Mouse (Mus musculus) CH12.LX (cell line): ENCODE measurements around the gene Ube2h.

Experiments used
- CTCF ChIP-seq, 2 experiments: IDR thresholded peaks in 1 of 2; conservative IDR thresholded peaks in 1 of 2; 2 replicates each; pipeline ENCODE4 v1.5.1; 2011 to 2012; ENCODE audit warnings: low read depth in 2 of 2, low read length in 2 of 2, improper control_type of control experiment in 1 of 2, inconsistent platforms in 1 of 2, mild to moderate bottlenecking in 1 of 2, moderate library complexity in 1 of 2
- EP300 ChIP-seq: IDR thresholded peaks from 2 replicates; pipeline ENCODE4 v1.6.1; 2011; ENCODE audit warnings: low read length, improper control_type of control experiment
- MAX ChIP-seq: IDR thresholded peaks from 2 replicates; pipeline ENCODE4 v1.6.1; 2011; ENCODE audit warnings: low read length, improper control_type of control experiment
- NRF1 ChIP-seq: IDR thresholded peaks from 2 replicates; pipeline ENCODE4 v1.6.1; 2014; ENCODE audit warnings: low read depth, mild to moderate bottlenecking, inconsistent platforms, low read length, improper control_type of control experiment, moderate library complexity
- POLR2AphosphoS2 ChIP-seq: IDR thresholded peaks from 2 replicates; pipeline ENCODE4 v1.6.1; 2011; ENCODE audit warnings: low read depth, low read length, improper control_type of control experiment

DNA sequence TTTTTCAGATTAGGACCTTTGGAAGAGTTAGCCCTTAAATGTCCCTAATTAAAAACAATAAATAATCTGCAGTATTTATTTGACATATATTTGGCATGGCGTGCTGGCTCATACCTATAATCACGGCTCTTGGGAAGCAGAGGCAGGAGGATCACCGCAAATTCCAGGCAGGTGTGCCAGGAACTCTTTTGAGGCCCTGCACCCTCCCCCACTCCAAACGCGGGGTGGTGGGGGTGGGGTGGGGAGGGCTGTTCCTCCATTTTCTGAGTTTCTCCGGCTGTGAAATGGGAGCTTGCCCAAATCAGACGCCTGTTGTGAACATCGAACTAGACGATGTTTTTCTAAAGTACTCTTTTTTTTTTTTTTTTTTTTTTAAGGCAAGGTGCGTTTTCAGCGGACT, 125.3 kb downstream of the Ube2h start:
- TF ChIP-seq POLR2AphosphoS2 (no peak), CTCF (conservative IDR thresholded peaks at IDR 0.05 in 1 of 2, IDR thresholded peaks at IDR 0.05 in 1 of 2; ENCODE audit: low read depth in 2 of 2, low read length in 2 of 2) (no peak), MAX (no peak), NRF1 (no peak), EP300 (no peak)
